Mouse (Mus musculus) spleen, postnatal 36 days (tissue): ENCODE measurements around the gene Pklr.

ENCODE experiments used
- DNase-seq, 2 experiments: peaks; one replicate each; pipeline ENCODE4 v3.0.0; 2022; ENCODE audit warnings: low spot score in 2 of 2, mixed read lengths in 1 of 2

Gene Pklr

DNA sequence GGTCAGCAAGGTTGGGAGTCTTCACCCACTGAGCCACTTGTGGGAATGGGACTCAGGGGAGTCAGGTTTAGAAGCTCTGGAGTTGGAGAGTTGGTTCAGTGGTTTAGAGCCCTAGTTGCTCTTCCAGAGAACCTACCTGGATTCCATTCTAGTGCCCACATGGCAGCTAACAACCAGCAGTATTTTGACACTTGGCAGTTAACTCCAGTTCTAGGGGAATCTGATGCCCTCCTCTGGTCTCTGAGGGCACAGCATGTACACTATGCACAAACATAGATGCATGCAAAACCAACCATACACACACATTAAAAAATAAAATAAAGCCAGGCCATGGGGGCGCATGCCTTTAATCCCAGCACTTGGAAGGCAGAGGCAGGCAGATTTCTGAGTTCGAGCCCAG, 57.9 kb downstream of the Pklr start:
- peak in 1 of 2 experiments; percentile 34 for DNase-seq
